In genomic region chr1:66896556-66896955, GRCm38 (mm10) we compare ENCODE assay signal across 8 mouse cellular contexts. TPM values are rescaled to one million over a fixed set of nuclear protein-coding genes. Genes with fewer than 3 reads are reported as not detected.
A peak's percentile ranks its signal among the peaks of the same experiment; 100 is the strongest.
DNase-seq lines count a peak whose midpoint lies in the region; ATAC-seq and TF ChIP-seq lines count a peak whose summit lies in the region.
"Had no signal": no experiment of that assay in that cellular context is flagged by ENCODE, and none has a peak within 500 bp of the region (broad histone marks: within the 10 kb centered on the region; RNA-seq: fewer than 3 reads in every experiment).

No protein-coding gene starts in this region.

- H3K9me3 ChIP-seq in lung, postnatal 0 days (ENCODE audit: low read length), result no peaks in the 10 kb centered on the region
- no peaks in the 10 kb centered on the region for H3K9me3 ChIP-seq in forebrain, embryonic 16.5 days (ENCODE audit: control insufficient read depth, low read length)
- H3K9me3 ChIP-seq in limb, embryonic 15.5 days, result no peaks in the 10 kb centered on the region

- no peaks in the 10 kb centered on the region; the same call in 1 of the 2 replicates for H3K4me1 ChIP-seq in lung, postnatal 0 days (ENCODE audit: insufficient read depth, low read depth, low read length)
- peaks cover 28% of the 10 kb centered on the region for H3K4me1 ChIP-seq in forebrain, embryonic 16.5 days (replicated peaks; ENCODE audit: control insufficient read depth, insufficient read depth, low read length)
- peaks cover 15% of the 10 kb centered on the region for H3K4me1 ChIP-seq in limb, embryonic 15.5 days

- 25% methylated on average over 5 of the region's 5 CpGs for WGBS in lung, postnatal 0 days
- 20% methylated on average over 5 of the region's 5 CpGs for WGBS in forebrain, embryonic 16.5 days
- WGBS in limb, embryonic 15.5 days, result 34% methylated on average over 5 of the region's 5 CpGs

- H3K36me3 ChIP-seq in lung, postnatal 0 days (ENCODE audit: insufficient read depth, low read length), result no peaks in the 10 kb centered on the region
- H3K36me3 ChIP-seq in forebrain, embryonic 16.5 days (ENCODE audit: control insufficient read depth, insufficient read depth), result no peaks in the 10 kb centered on the region
- no peaks in the 10 kb centered on the region for H3K36me3 ChIP-seq in limb, embryonic 15.5 days

- H3K4me2 ChIP-seq in lung, postnatal 0 days (replicated peaks; ENCODE audit: low read depth, low read length), result peak overlapping the region; percentile 43; the same call in 1 of the 2 replicates
- peak overlapping the region; percentile 58 for H3K4me2 ChIP-seq in forebrain, embryonic 16.5 days (ENCODE audit: low read length)
- H3K4me2 ChIP-seq in limb, embryonic 15.5 days, result peak overlapping the region; percentile 37

- ATAC-seq in lung, postnatal 0 days, result no peak
- ATAC-seq in forebrain, embryonic 16.5 days, result peak; percentile 70
- ATAC-seq in limb, embryonic 15.5 days (ENCODE audit: insufficient number of reproducible peaks, low FRiP score, low TSS enrichment, low read depth), result no peak
- ATAC-seq in cerebellum, adult (ENCODE audit: insufficient number of reproducible peaks, low FRiP score, low TSS enrichment), result no peak

- H3K4me3 ChIP-seq in lung, postnatal 0 days (ENCODE audit: low read depth, low read length), result peak overlapping the region; percentile 6; the same call in 1 of the 2 replicates
- H3K4me3 ChIP-seq in forebrain, embryonic 16.5 days (replicated peaks; ENCODE audit: low read length), result peak overlapping the region; percentile 27
- H3K4me3 ChIP-seq in limb, embryonic 15.5 days, result peak overlapping the region; percentile 15; the same call in 1 of the 2 replicates

- no peak for TF ChIP-seq CTCF in lung, postnatal 0 days (IDR thresholded peaks at IDR 0.05)

- H3K27ac ChIP-seq in lung, postnatal 0 days (ENCODE audit: low read length), result no peak overlapping the region
- H3K27ac ChIP-seq in forebrain, embryonic 16.5 days (ENCODE audit: low read length), result peak overlapping the region; percentile 82
- no peak overlapping the region for H3K27ac ChIP-seq in limb, embryonic 15.5 days
- H3K27ac ChIP-seq: liver, embryonic 14.5 days had no signal

- TF ChIP-seq EP300 in lung, postnatal 0 days (IDR thresholded peaks at IDR 0.05), result no peak; the same call in 1 of the 2 replicates

- no peaks in the 10 kb centered on the region for H3K27me3 ChIP-seq in lung, postnatal 0 days (replicated peaks; ENCODE audit: insufficient read depth, low read length)
- no peaks in the 10 kb centered on the region for H3K27me3 ChIP-seq in forebrain, embryonic 16.5 days (replicated peaks; ENCODE audit: control insufficient read depth, insufficient read depth, low read length)
- H3K27me3 ChIP-seq in limb, embryonic 15.5 days, result no peaks in the 10 kb centered on the region

- DNase-seq in lung, postnatal 0 days (ENCODE audit: low spot score), result no peak
- DNase-seq in lung, adult 18-20 months, result no peak
- DNase-seq in embryo, embryonic 9.5 days (ENCODE audit: extremely low spot score), result no peak
- no peak for DNase-seq in right cerebral cortex, adult 18-20 months

- H3K9ac ChIP-seq in lung, postnatal 0 days (replicated peaks; ENCODE audit: low read depth), result no peak overlapping the region
- peak overlapping the region; percentile 46 for H3K9ac ChIP-seq in forebrain, embryonic 16.5 days (replicated peaks; ENCODE audit: low read depth, low read length)
- no peak overlapping the region for H3K9ac ChIP-seq in limb, embryonic 15.5 days
- H3K9ac ChIP-seq: liver, embryonic 14.5 days had no signal

RNA-seq across cellular contexts. Expression of gene Acadl, which starts 33.5 kb away (rescaled TPM):
- polyA plus RNA-seq in lung, postnatal 0 days (2015; fragmentation: Nextera tagmentation; extraction: Ambion mirVana), result 217 and 230 TPM in 2 replicates
- 33.0 and 38.8 TPM in 2 replicates for polyA plus RNA-seq in forebrain, embryonic 16.5 days (2015; fragmentation: Nextera tagmentation; extraction: Ambion mirVana)
- 90.3 and 122 TPM in 2 replicates for polyA plus RNA-seq in limb, embryonic 15.5 days (2015; fragmentation: Nextera tagmentation; extraction: Ambion mirVana)

RNA-seq across cellular contexts. Expression of gene Myl1, which starts 48.6 kb away (rescaled TPM):
- 4.0 and 4.3 TPM in 2 replicates for polyA plus RNA-seq in lung, postnatal 0 days (2015; fragmentation: Nextera tagmentation; extraction: Ambion mirVana)
- polyA plus RNA-seq in forebrain, embryonic 16.5 days (2015; fragmentation: Nextera tagmentation; extraction: Ambion mirVana), result 0.38 and 2.5 TPM in 2 replicates
- polyA plus RNA-seq in limb, embryonic 15.5 days (2015; fragmentation: Nextera tagmentation; extraction: Ambion mirVana), result 493 and 1,364 TPM in 2 replicates

Comparison
In these comparisons a context has a peak if more than half of its experiments do, and no peak if none do; other contexts are left out.
1. RNA of gene Myl1, which starts 48.6 kb away (polyA plus RNA-seq): 493 to 1,364 TPM in limb, embryonic 15.5 days; 4.0 to 4.3 TPM in lung, postnatal 0 days and 0.38 to 2.5 TPM in forebrain, embryonic 16.5 days; every median in the first group is over 10 times any median in the second.
2. Peak in every context shown above with its lines, with median percentiles within 50 percentile points of each other: H3K4me2 ChIP-seq and H3K4me3 ChIP-seq.